Comparison of ENCODE assay signal across 10 mouse cellular contexts in genomic region chr9:99418377-99418776, GRCm38 (mm10). TPM values are rescaled to one million over a fixed set of nuclear protein-coding genes. Genes with fewer than 3 reads are reported as not detected.
A peak's percentile ranks its signal among the peaks of the same experiment; 100 is the strongest.
DNase-seq lines count a peak whose midpoint lies in the region; ATAC-seq and TF ChIP-seq lines count a peak whose summit lies in the region.
"Had no signal": no experiment of that assay in that cellular context is flagged by ENCODE, and none has a peak within 500 bp of the region (broad histone marks: within the 10 kb centered on the region; RNA-seq: fewer than 3 reads in every experiment).

No protein-coding gene starts in this region.

- WGBS in kidney, embryonic 16.5 days, result 55% methylated on average over 5 of the region's 5 CpGs

- no peak overlapping the region for H3K4me3 ChIP-seq in cortical plate, adult 2 months (ENCODE audit: insufficient read depth, low read length)
- H3K4me3 ChIP-seq in kidney, embryonic 16.5 days (ENCODE audit: low read length), result no peak overlapping the region
- H3K4me3 ChIP-seq: heart, adult 2 months had no signal

- H3K27me3 ChIP-seq in kidney, embryonic 16.5 days (ENCODE audit: insufficient read depth, low read length), result no peaks in the 10 kb centered on the region

- no peak overlapping the region for H3K9ac ChIP-seq in kidney, embryonic 16.5 days (replicated peaks; ENCODE audit: low read length)

- TF ChIP-seq CTCF in cortical plate, adult 2 months (IDR thresholded peaks at IDR 0.05; ENCODE audit: extremely low read depth, insufficient read depth, low read length), result no peak

- peak; percentile 62 to 68 for DNase-seq in left cerebral cortex, adult 18-20 months (ENCODE audit: low spot score in 2 of 2)
- no peak for DNase-seq in left cerebral cortex, adult 11 months (ENCODE audit: low spot score)
- DNase-seq in layer of hippocampus, postnatal 14 days (ENCODE audit: low spot score in 2 of 2), result peak; percentile 76 to 89
- peak; percentile 60 for DNase-seq in right cerebral cortex, postnatal 14 days
- DNase-seq in kidney, postnatal 36 days, result no peak
- no peak for DNase-seq in liver
- DNase-seq: kidney, postnatal 10 days had no signal

- no peak overlapping the region for H3K4me2 ChIP-seq in kidney, embryonic 16.5 days (replicated peaks; ENCODE audit: low read depth, low read length)

- H3K9me3 ChIP-seq in kidney, embryonic 16.5 days (ENCODE audit: low read length), result no peaks in the 10 kb centered on the region

- H3K4me1 ChIP-seq in cortical plate, adult 2 months (ENCODE audit: control insufficient read depth, insufficient read depth, low read length), result peaks cover 25% of the 10 kb centered on the region
- peaks cover 15% of the 10 kb centered on the region for H3K4me1 ChIP-seq in kidney, embryonic 16.5 days (ENCODE audit: insufficient read depth, low read length)

- no peak for ATAC-seq in kidney, embryonic 16.5 days (ENCODE audit: low FRiP score, low TSS enrichment)

- H3K36me3 ChIP-seq in kidney, embryonic 16.5 days (ENCODE audit: insufficient read depth, low read length), result no peaks in the 10 kb centered on the region

- peak overlapping the region; percentile 51; the same call in 1 of the 2 replicates for H3K27ac ChIP-seq in cortical plate, adult 2 months (ENCODE audit: insufficient read depth, low read length)
- H3K27ac ChIP-seq in kidney, embryonic 16.5 days (ENCODE audit: low read length), result no peak overlapping the region
- H3K27ac ChIP-seq: heart, adult 2 months had no signal

- TF ChIP-seq POLR2A in cortical plate, adult 2 months (IDR thresholded peaks at IDR 0.05; ENCODE audit: extremely low read depth, insufficient read depth, low read length), result no peak

RNA-seq across cellular contexts. Expression of gene Mras, which starts 18.8 kb away (rescaled TPM):
- total RNA-seq in left cerebral cortex, adult 18-20 months (2021), result 100 to 1,000 TPM; 161 to 167 TPM
- 176 and 178 TPM in 2 replicates for polyA plus RNA-seq in cortical plate, adult 2 months (2012; rRNA removed)
- 100 to 1,000 TPM; 102 to 109 TPM for total RNA-seq in layer of hippocampus, postnatal 14 days (2021)
- polyA plus RNA-seq in kidney, embryonic 16.5 days (2015; fragmentation: Nextera tagmentation; extraction: Ambion mirVana), result 10.7 and 15.7 TPM in 2 replicates

RNA-seq across cellular contexts. Expression of gene Nme9, which starts 32.9 kb away (rescaled TPM):
- not detected for total RNA-seq in left cerebral cortex, adult 18-20 months (2021)
- 0.08 and 0.56 TPM in 2 replicates for polyA plus RNA-seq in cortical plate, adult 2 months (2012; rRNA removed)
- total RNA-seq in layer of hippocampus, postnatal 14 days (2021), result 1 to 10 TPM in 1 of 2 experiments, under 1 TPM in 1; 0.64 to 1.1 TPM
- 0.23 TPM in 1 of 2 replicates, not detected in the other for polyA plus RNA-seq in kidney, embryonic 16.5 days (2015; fragmentation: Nextera tagmentation; extraction: Ambion mirVana)
- total RNA-seq: heart, adult 2 months had no signal

Comparison
In these comparisons a context has a peak if more than half of its experiments do, and no peak if none do; other contexts are left out.
1. DNase-seq: peak in left cerebral cortex, adult 18-20 months (2 of 2), layer of hippocampus, postnatal 14 days (2 of 2) and right cerebral cortex, postnatal 14 days (single experiment); none in left cerebral cortex, adult 11 months (single experiment), kidney, postnatal 36 days (0 of 2) and liver (single experiment).